Mouse (Mus musculus): ENCODE data around the gene Ppp6r3.

DNA sequence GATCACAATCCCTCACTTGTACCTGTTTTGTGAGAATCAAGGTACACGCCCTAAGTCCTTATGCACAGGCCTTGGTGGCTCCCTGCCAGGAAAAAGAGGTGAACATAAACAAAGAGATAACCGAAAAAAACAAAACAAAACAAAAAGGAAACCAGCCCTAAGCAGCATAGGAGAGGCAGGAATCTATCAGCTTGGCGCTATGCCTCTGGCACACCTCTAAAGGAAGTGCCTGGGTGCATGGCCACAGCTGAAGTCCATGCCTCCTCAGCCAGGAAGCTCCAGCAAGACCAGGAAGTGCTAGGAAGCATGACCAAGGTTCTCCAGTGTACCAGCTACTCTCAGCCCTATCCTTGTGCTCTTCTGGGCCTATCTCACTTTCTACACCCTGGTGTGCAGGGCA is 126.3 kb downstream of the Ppp6r3 start:
- TF ChIP-seq CTCF (IDR thresholded peaks at IDR 0.05; ENCODE audit: extremely low read depth, insufficient read depth, insufficient read length, insufficient replicate concordance) (no peak), POLR2A (IDR thresholded peaks at IDR 0.05; ENCODE audit: low read depth, low read length) (no peak)
